Mouse (Mus musculus) C2C12 (cell line): ENCODE results near the gene Brpf3. TPM values are rescaled to one million over a fixed set of nuclear protein-coding genes. Genes with fewer than 3 reads are reported as not detected.
A peak's percentile ranks its signal among the peaks of the same experiment; 100 is the strongest.

Experiments
- H3K27me3 ChIP-seq: one replicate; pipeline ENCODE4 v1.6.1; 2011; ENCODE audit not compliant: control insufficient read depth, insufficient read depth, insufficient read length
- H3K36me3 ChIP-seq: one replicate; pipeline ENCODE4 v1.6.1; 2011; ENCODE audit not compliant: control insufficient read depth, insufficient read depth
- H3K4me3 ChIP-seq: one replicate; pipeline ENCODE4 v1.5.1; 2011; ENCODE audit warnings: mild to moderate bottlenecking, control low read depth; ENCODE audit not compliant: poor library complexity, insufficient read depth, severe bottlenecking
- H3K79me2 ChIP-seq: one replicate; pipeline ENCODE4 v1.6.1; 2011; ENCODE audit not compliant: control insufficient read depth, insufficient read depth
- H3K79me3 ChIP-seq: one replicate; pipeline ENCODE4 v1.6.1; 2011; ENCODE audit warnings: low read depth, control low read depth
- H3ac ChIP-seq: one replicate; pipeline ENCODE3; 2011; ENCODE audit warnings: low read depth; ENCODE audit not compliant: control insufficient read depth, insufficient read length
- CEBPB ChIP-seq: IDR thresholded peaks from one replicate; pipeline ENCODE4 v1.6.1; 2011; ENCODE audit warnings: low read depth, mild to moderate bottlenecking, control low read depth, moderate library complexity
- CTCF ChIP-seq: IDR thresholded peaks from one replicate; pipeline ENCODE4 v1.5.1; 2011; ENCODE audit not compliant: control insufficient read depth, insufficient read depth, insufficient read length
- FOSL1 ChIP-seq: IDR thresholded peaks from one replicate; pipeline ENCODE4 v1.8.0; 2011; ENCODE audit warnings: mild to moderate bottlenecking, low read length; ENCODE audit not compliant: poor library complexity, insufficient read depth, severe bottlenecking
- MAX ChIP-seq: IDR thresholded peaks from one replicate; pipeline ENCODE4 v1.6.1; 2011; ENCODE audit warnings: mild to moderate bottlenecking, control low read depth
- MYOD1 ChIP-seq: IDR thresholded peaks from one replicate; pipeline ENCODE4 v1.6.1; 2011; ENCODE audit warnings: low read depth; ENCODE audit not compliant: control insufficient read depth, insufficient read length
- MYOG ChIP-seq: IDR thresholded peaks from one replicate; pipeline ENCODE4 v1.6.1; 2011; ENCODE audit not compliant: control insufficient read depth, insufficient read length; ENCODE audit errors: extremely low read depth
- USF1 ChIP-seq: IDR thresholded peaks from one replicate; pipeline ENCODE4 v1.6.1; 2011; ENCODE audit warnings: low read depth, mild to moderate bottlenecking, control low read depth, moderate library complexity
- polyA plus RNA-seq: library from polyadenylated mRNA; unstranded; fragments of >200 nt; fragmentation: generic; extraction: Trizol; gene quantifications from one replicate; pipeline ENCODE4 v1.2.1, GENCODE M21; 2012; ENCODE audit warnings: missing spikeins

The Brpf3 gene
- polyA plus RNA-seq, 1 experiment, result 10.8 TPM

GRCm38 (mm10) chr17:28876331-28876730, 75.4 kb downstream of the Brpf3 start:
- Histone ChIP-seq H3K4me3 (no peak overlapping the region), H3K27me3 (peaks cover 8% of the 10 kb centered on the region)

GRCm38 (mm10) chr17:28876821-28877220, 75.9 kb downstream of the Brpf3 start:
- TF ChIP-seq FOSL1, result no peak
- TF ChIP-seq MYOD1, result no peak
- no peak for TF ChIP-seq USF1
- no peak for TF ChIP-seq MAX
- no peak for TF ChIP-seq CEBPB
- no peak for TF ChIP-seq MYOG
- no peak for TF ChIP-seq CTCF
- H3K79me2 ChIP-seq, result no peaks in the 10 kb centered on the region
- H3K79me3 ChIP-seq, result no peaks in the 10 kb centered on the region
- no peak overlapping the region for H3K4me3 ChIP-seq
- peaks cover 8% of the 10 kb centered on the region for H3K27me3 ChIP-seq
- H3K36me3 ChIP-seq, result no peaks in the 10 kb centered on the region
- H3ac ChIP-seq, result no peak overlapping the region

More at GRCm38 (mm10) chr17:28876331-28876730, 75.4 kb downstream of the Brpf3 start:
- TF ChIP-seq FOSL1 (no peak), USF1 (no peak), MAX (no peak), MYOG (no peak), MYOD1 (no peak), CEBPB (no peak), CTCF (no peak)
- no peak overlapping the region for H3ac ChIP-seq
- H3K36me3 ChIP-seq, result no peaks in the 10 kb centered on the region
- H3K79me3 ChIP-seq, result no peaks in the 10 kb centered on the region
- no peaks in the 10 kb centered on the region for H3K79me2 ChIP-seq

GRCm38 (mm10) chr17:28879931-28880391, 79.1 kb downstream of the Brpf3 start:
- Histone ChIP-seq H3K27me3 (peaks cover 4% of the 10 kb centered on the region), H3K79me3 (no peaks in the 10 kb centered on the region), H3K4me3 (no peak overlapping the region), H3K36me3 (no peaks in the 10 kb centered on the region), H3K79me2 (no peaks in the 10 kb centered on the region), H3ac (no peak overlapping the region)
- no peak for TF ChIP-seq USF1
- no peak for TF ChIP-seq MAX
- no peak for TF ChIP-seq FOSL1
- TF ChIP-seq MYOD1, result no peak
- no peak for TF ChIP-seq MYOG
- TF ChIP-seq CTCF, result peak; percentile 36
- TF ChIP-seq CEBPB, result no peak

- Histone ChIP-seq H3K4me3 (no peak overlapping the region), H3ac (no peak overlapping the region), H3K79me3 (no peaks in the 10 kb centered on the region), H3K27me3 (peaks cover 4% of the 10 kb centered on the region), H3K36me3 (no peaks in the 10 kb centered on the region), H3K79me2 (no peaks in the 10 kb centered on the region)
- TF ChIP-seq MAX, result no peak
- TF ChIP-seq USF1, result no peak
- peak; percentile 78 for TF ChIP-seq MYOD1
- TF ChIP-seq FOSL1, result no peak
- no peak for TF ChIP-seq CTCF
- no peak for TF ChIP-seq MYOG
- no peak for TF ChIP-seq CEBPB
Observed at GRCm38 (mm10) chr17:28882316-28882715, 81.4 kb downstream of the Brpf3 start.

DNA sequence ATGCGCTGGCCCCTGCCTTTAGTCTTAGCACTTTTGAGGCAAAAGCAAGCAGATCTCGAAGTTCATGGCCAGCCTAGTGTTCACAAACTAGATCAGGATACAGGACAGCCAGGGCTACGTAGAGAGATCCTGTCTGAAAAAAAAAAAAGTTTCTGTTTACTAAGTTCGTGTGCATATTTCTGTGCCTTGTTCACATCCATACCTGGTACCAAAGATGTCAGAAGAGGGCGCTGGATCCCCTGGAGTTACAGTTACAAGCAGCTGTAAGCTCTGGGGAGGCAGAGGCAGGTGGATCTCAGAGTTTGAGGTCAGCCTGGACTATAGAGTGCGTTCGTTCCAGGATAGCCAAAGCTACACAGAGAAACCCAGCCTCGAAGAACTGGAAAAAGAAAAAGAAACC, 81.9 kb downstream of the Brpf3 start:
- Histone ChIP-seq H3K27me3 (peaks cover 4% of the 10 kb centered on the region), H3K79me2 (no peaks in the 10 kb centered on the region), H3K36me3 (no peaks in the 10 kb centered on the region), H3K4me3 (no peak overlapping the region), H3K79me3 (no peaks in the 10 kb centered on the region), H3ac (no peak overlapping the region)
- TF ChIP-seq MYOG (no peak), MYOD1 (no peak), MAX (no peak), FOSL1 (no peak), USF1 (no peak), CTCF (no peak), CEBPB (no peak)
